Mouse (Mus musculus) thymus, adult 2 months (tissue): ENCODE data around the gene Myocos. TPM values are rescaled to one million over a fixed set of nuclear protein-coding genes. Genes with fewer than 3 reads are reported as not detected.

Source experiments
- DNase-seq: peaks from one replicate; pipeline ENCODE4 v3.0.0; 2021
- H3K27ac ChIP-seq: fragments of 200-500 bp; 2 replicates; pipeline ENCODE4 v1.5.1; 2012; ENCODE audit warnings: low read length, control low read depth; ENCODE audit not compliant: control insufficient read depth, insufficient read depth
- H3K27me3 ChIP-seq: fragments of 200-500 bp; 2 replicates; pipeline ENCODE4 v1.6.1; 2012; ENCODE audit warnings: mild to moderate bottlenecking, low read length, moderate library complexity, mixed read lengths; ENCODE audit not compliant: control insufficient read depth, insufficient read depth
- H3K36me3 ChIP-seq: fragments of 200-500 bp; 2 replicates; pipeline ENCODE4 v1.6.1; 2012; ENCODE audit warnings: mild to moderate bottlenecking, low read length, moderate library complexity; ENCODE audit not compliant: control insufficient read depth, insufficient read depth
- H3K4me1 ChIP-seq: fragments of 200-500 bp; replicated peaks from 2 replicates; pipeline ENCODE4 v1.6.1; 2012; ENCODE audit warnings: low read length; ENCODE audit not compliant: control insufficient read depth, insufficient read depth
- H3K4me3 ChIP-seq: fragments of 200-500 bp; 2 replicates; pipeline ENCODE4 v1.5.1; 2012; ENCODE audit warnings: mild to moderate bottlenecking, low read length, control low read depth, moderate library complexity; ENCODE audit not compliant: control insufficient read depth, insufficient read depth
- CTCF ChIP-seq: fragments of 200-500 bp; IDR thresholded peaks from 2 replicates; pipeline ENCODE4 v1.5.1; 2012; ENCODE audit warnings: mild to moderate bottlenecking, control low read depth, low read length, moderate library complexity, borderline replicate concordance; ENCODE audit not compliant: control insufficient read depth, poor library complexity, insufficient read depth; ENCODE audit errors: extremely low read depth
- POLR2A ChIP-seq: fragments of 200-500 bp; IDR thresholded peaks from 2 replicates; pipeline ENCODE4 v1.6.1; 2012; ENCODE audit warnings: mild to moderate bottlenecking, low read length, control low read depth, moderate library complexity; ENCODE audit not compliant: control insufficient read depth, poor library complexity, insufficient read depth; ENCODE audit errors: extremely low read depth
- WGBS: fragments of 180-500 bp; shearing (Covaris S2); methylation state at CpG from one replicate; pipeline ENCODE4 v1.1.7; 2018; 5-methylcytosine and 5-hydroxymethylcytosine counted together
- polyA plus RNA-seq: library from polyadenylated mRNA; depleted of rRNA; stranded (reverse); fragments of >200 nt; gene quantifications from 2 replicates; pipeline ENCODE4 v1.2.3, GENCODE M21; 2012; rRNA removed

The Myocos gene
- 0.19 TPM in 1 of 2 replicates, not detected in the other for polyA plus RNA-seq

- WGBS: 93% methylated on average over 7 of the region's 7 CpGs
- Histone ChIP-seq H3K36me3 (no peaks in the 10 kb centered on the region), H3K27ac (no peak within 1 kb of the TSS), H3K4me3 (no peak within 1 kb of the TSS), H3K27me3 (no peaks in the 10 kb centered on the region), H3K4me1 (no peaks in the 10 kb centered on the region)
- no peak for DNase-seq
- no peak for TF ChIP-seq CTCF
- TF ChIP-seq POLR2A: no peak
Measured at GRCm38 (mm10) chr1:162658119-162658518, at the start of gene Myocos. Myocos (minus strand) TSS chr1:162658219.

GRCm38 (mm10) chr1:162700389-162701066, 42.5 kb upstream of the Myocos start:
- Histone ChIP-seq H3K27me3 (no peaks in the 10 kb centered on the region), H3K36me3 (peaks cover 82% of the 10 kb centered on the region), H3K27ac (no peak overlapping the region), H3K4me1 (no peaks in the 10 kb centered on the region), H3K4me3 (no peak overlapping the region)
- no peak for DNase-seq
- WGBS: 94% methylated on average over 8 of the region's 8 CpGs
- TF ChIP-seq CTCF (no peak), POLR2A (no peak)

GRCm38 (mm10) chr1:162697866-162698265, 39.8 kb upstream of the Myocos start:
- Histone ChIP-seq H3K4me1 (no peaks in the 10 kb centered on the region), H3K4me3 (no peak overlapping the region), H3K36me3 (peaks cover 85% of the 10 kb centered on the region), H3K27me3 (no peaks in the 10 kb centered on the region), H3K27ac (no peak overlapping the region)
- no peak for DNase-seq
- TF ChIP-seq CTCF (no peak), POLR2A (no peak)
- WGBS: 95% methylated on average over 6 of the region's 6 CpGs

- Histone ChIP-seq H3K27me3 (no peaks in the 10 kb centered on the region), H3K36me3 (peaks cover 89% of the 10 kb centered on the region), H3K27ac (no peak overlapping the region), H3K4me1 (no peaks in the 10 kb centered on the region), H3K4me3 (no peak overlapping the region)
- DNase-seq: no peak
- 95% methylated on average over 2 of the region's 2 CpGs for WGBS
- TF ChIP-seq POLR2A: no peak
Measured at GRCm38 (mm10) chr1:162693721-162694120, 35.7 kb upstream of the Myocos start.

GRCm38 (mm10) chr1:162665486-162666174, 7.6 kb upstream of the Myocos start:
- H3K4me3 ChIP-seq: peak overlapping the region; percentile 28; the same call in 1 of the 2 replicates
- H3K27me3 ChIP-seq: no peaks in the 10 kb centered on the region
- peaks cover 10% of the 10 kb centered on the region; the same call in 1 of the 2 replicates for H3K36me3 ChIP-seq
- WGBS: 10% methylated on average over 11 of the region's 11 CpGs
- DNase-seq: peak; percentile 5
- H3K4me1 ChIP-seq: peaks cover 6% of the 10 kb centered on the region
- no peak overlapping the region for H3K27ac ChIP-seq
- TF ChIP-seq CTCF (no peak), POLR2A (no peak)

- WGBS: 22% methylated on average over 10 of the region's 10 CpGs
- Histone ChIP-seq H3K36me3 (0 out of 2 replicates have a peak, but pooled peaks cover 4% of the 10 kb centered on the region), H3K27me3 (no peaks in the 10 kb centered on the region), H3K4me1 (peaks cover 6% of the 10 kb centered on the region), H3K27ac (no peak overlapping the region), H3K4me3 (no peak overlapping the region)
- peak; percentile 72 for DNase-seq
- TF ChIP-seq CTCF (no peak), POLR2A (no peak)
Measured at GRCm38 (mm10) chr1:162664826-162665475, 6.9 kb upstream of the Myocos start.
